Mouse (Mus musculus) liver, embryonic 14.5 days (tissue): ENCODE measurements around the gene Luzp1.

ENCODE experiments used
- CTCF ChIP-seq: IDR thresholded peaks from 2 replicates; pipeline ENCODE4 v1.5.1; 2016; ENCODE audit warnings: antibody characterized with exemption, low read depth, control low read depth
- EP300 ChIP-seq: IDR thresholded peaks from 2 replicates; pipeline ENCODE4 v1.6.1; 2016; ENCODE audit warnings: antibody characterized with exemption, low read depth

DNA sequence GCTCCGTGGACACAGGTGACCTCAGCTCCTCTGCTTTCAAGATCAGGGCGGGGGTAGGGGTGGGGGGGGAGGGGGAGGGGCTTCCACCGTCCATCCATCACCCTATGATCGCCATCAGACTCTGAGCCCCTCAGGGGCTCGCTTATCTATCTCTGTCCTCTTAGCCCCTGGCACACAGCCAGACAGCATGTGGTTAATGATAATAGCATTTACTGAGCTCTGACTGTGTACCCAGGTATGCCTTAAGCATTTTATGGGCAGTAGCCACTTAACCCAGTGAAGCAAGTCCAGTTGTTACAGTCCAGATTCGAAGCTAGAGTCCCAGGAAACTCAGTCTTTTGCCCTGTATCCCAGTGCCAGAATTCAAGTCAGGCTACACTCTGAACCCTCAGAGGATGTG, 18.0 kb upstream of the Luzp1 start:
- no peak for TF ChIP-seq EP300
- TF ChIP-seq CTCF: no peak
